Mouse (Mus musculus) urinary bladder, adult 18-20 months (tissue): ENCODE results near the gene Itga3.
A peak's percentile ranks its signal among the peaks of the same experiment; 100 is the strongest.

Experiments
- DNase-seq, 2 experiments: peaks; one replicate each; pipeline ENCODE4 v3.0.0; 2022; ENCODE audit warnings: low spot score in 2 of 2, mixed read lengths in 2 of 2

The Itga3 gene

GRCm38 (mm10) chr11:95096608-95097373, 20.2 kb upstream of the Itga3 start:
- DNase-seq, result no peak

- no peak for DNase-seq
Observed at GRCm38 (mm10) chr11:95095596-95095995, 19.0 kb upstream of the Itga3 start.

DNA sequence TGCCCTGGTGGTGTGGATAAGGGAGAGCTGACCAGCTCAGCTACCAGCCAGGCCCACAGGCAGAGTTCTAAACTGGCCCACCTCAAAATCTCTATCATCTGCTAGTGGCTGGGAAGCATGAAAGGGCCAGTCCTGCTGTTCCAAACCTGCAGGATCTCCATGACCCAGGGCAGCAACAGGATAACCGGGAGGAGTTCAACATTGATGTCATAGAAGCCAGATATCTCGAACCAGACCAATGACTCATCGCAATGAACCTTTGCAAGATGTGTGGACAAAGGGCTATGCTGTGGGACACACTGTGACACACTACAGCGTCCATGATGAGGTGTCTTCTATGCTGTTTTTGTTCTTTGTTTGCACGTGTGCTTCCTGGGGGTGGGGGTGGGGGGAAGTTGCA, 16.5 kb upstream of the Itga3 start:
- no peak for DNase-seq

DNA sequence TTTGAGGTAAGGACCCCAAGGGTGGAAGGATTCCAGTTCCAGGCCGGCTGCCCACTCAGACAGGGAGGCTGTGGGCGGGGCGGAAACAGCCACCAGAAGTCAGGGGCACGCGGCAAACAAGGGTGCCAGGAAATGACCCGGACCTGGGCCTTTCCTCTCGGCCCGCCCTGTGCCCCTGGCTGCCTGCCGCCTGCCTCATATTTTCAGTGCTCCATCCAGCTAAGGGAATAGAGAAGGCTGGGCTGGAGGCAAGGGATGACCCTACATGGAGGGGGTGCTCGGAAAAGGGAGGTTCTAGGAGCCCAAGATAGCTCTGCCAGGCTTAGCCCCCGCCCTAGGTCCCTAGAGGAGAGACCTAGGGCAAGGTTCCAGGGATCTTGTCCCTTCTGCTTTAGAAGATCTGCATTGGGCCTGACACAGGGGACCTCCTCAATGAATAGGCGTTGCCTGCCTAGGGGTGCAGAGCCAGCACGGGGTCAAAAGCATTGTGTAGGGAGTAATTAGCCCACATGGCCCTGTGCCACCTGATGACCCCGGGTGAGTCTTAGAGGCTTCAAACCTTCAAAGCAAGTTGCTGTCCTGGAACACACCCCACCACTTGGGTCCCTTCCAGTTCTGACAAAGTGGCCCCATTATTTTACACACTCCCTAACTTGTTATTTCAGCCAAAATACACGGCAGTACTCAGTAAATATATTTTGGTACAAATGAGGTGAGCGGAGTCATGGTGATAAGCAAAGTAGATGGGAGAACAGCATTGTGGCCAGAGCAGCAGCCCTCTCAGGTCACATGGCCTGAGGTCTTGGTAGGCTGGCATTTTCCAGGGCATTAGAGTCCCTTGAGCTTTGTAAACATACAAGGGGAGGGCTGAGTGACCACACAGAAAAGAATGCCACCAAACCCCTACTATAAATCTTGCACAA, 12.5 kb upstream of the Itga3 start:
- DNase-seq, result no peak

DNA sequence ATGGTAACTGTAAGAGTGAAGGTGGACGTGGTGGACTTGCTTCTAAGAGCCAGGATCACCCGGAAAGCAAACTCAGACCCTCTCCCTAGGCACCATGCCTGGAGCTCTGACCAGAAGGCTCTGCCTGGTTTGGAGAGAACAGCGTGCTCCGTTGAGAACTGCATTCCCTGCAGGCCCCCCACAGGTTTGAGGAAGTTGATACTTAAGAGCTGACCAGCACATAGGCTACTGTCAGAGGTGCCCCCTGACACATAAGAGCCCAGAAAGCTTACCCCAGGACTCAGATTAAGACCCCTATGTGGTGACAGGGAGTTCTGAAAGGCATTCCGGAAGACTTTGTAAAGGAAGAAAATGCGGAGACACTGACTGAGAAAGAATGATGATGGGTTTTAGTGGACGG, 11.7 kb upstream of the Itga3 start:
- DNase-seq, result no peak

DNA sequence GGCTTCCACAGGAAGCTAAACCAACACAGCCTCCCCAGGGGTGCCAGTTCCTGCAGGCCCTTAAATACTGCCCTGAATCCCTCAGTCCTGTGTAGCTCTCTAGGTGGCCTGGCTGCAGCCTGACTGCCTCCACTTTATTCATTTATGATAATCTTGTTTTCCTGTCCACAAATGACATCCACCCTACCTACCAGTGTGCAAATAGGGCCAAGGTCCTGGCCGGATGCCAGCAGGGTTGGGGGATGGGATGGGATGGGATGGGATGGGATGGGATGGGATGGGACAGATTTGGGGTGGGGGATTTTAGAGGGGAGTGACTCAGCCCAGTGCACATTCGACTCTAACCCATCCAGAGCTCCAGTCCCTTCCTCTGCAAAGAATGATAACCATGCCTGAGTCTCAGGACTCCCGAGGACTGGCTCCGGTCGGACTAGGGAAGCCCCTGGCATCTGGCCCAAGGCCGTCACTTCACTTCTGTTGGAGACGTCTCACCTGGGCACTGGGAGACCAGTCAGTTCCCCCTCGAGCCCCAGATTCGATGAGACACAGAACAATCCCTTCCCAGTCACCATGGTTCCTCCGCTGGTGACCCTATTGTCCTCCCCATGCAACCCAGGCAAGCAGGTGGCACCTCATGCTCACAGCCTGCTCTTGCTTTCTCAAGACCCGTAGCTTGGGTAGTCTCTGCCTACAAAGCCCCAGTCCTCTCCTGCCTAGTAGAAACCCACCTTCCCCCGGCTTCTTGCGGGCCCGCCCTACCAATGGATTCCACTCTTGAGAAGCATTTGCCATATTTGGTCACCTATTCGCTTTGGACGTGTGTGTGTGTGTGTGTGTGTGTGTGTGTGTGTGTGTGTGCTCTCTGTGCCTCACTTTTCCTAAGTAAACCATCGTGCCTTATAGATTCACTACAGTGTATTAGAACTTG, 11.0 kb upstream of the Itga3 start:
- DNase-seq, result no peak

- no peak for DNase-seq
Observed at GRCm38 (mm10) chr11:95086229-95086628, 9.6 kb upstream of the Itga3 start.

DNA sequence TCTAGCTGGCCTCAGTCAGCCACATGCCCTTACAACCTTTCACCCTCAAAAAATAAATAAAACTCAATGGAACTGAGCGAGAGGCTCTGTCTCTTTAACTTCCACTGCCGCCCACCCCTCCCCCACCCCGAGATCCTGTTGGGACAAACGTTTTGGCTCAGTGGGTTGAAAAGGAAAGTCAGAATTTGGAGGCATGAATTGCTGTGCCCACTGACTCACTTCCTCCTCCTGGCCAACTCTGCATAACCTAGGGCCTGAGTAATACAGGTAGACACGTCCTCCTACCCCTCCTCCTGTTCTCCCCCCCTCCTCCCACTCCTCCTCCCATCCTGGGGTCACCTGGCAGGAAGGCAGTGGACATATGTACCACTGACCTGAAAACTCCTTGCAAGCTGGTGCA, 9.1 kb upstream of the Itga3 start:
- DNase-seq, result no peak

DNA sequence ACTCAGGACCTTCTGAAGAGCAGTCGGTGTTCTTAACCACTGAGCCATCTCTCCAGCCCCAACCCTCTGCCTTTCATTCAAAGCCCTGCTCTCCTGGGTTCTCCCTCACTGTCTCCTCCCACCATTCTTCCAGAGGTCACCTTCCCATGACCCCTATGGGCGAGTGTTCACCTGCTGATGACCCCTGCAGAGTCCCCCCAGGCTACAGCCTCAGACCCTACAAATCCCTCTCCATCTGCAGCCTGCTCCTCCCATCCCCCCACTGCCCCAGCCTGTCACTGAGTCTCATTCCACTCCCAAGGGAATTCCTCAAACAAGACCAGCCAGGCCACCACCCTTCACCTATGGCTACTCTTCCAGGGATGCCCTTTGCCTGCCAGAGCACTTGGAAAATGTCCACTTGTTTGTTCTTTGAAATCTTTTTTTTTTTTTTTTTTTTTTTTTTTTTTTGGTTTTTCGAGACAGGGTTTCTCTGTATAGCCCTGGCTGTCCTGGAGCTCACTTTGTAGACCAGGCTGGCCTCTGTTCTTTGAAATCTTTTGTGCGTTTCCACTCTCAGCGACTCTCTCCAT, 8.3 kb upstream of the Itga3 start:
- DNase-seq, result no peak

GRCm38 (mm10) chr11:95084175-95084574, 7.6 kb upstream of the Itga3 start:
- no peak for DNase-seq

DNA sequence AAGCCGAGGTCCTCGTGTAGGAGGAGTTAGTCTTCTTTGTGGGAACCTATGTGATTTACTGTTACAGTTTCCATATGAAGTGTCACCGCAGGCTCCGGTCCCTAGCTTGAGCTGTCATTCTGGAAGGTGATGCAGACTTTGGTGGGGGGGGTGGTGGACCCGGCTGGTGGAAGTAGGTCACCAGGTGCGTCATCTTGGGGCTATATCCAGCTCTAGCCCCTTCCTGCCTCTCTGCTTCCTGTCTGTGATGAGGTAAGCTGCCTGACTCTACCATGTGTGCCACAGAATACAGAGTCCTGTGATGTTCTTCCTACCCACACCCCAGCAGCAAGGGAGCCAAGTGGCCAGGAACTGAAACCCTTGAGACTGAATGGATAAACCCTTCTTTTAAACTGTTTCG, 6.3 kb upstream of the Itga3 start:
- no peak for DNase-seq

GRCm38 (mm10) chr11:95080783-95081182, 4.2 kb upstream of the Itga3 start:
- DNase-seq, result no peak

DNA sequence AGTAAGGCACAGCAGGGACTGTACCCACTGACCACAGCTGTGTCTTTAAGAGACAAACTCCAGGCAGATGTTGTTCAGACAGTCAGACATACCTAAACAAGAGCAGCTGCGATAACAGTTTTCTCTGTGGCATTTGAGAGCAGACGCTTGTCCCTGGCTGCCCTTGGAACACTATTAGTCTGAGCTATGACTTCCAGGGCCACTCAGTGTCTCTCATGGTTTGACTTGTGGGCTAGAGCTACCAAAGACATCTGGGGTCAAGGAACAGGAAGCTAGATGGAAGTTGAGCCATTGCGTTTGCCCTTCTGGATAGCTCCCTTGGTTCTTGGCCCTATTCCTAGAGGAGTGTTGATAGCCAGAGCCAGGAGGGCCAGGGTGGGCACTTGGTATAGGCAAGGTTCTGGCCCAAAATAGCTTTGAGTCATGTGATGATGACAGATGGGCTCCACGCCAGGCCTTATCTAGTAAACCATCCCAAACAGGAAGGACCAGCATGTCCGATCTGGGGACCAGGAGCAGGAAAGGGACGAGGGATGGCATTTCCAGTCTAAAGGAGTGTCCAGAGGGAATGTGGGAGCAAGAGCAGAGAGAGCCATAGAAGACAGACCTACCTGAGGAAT, 2.8 kb upstream of the Itga3 start:
- no peak for DNase-seq

GRCm38 (mm10) chr11:95077956-95078355, 1.4 kb upstream of the Itga3 start:
- no peak for DNase-seq

DNA sequence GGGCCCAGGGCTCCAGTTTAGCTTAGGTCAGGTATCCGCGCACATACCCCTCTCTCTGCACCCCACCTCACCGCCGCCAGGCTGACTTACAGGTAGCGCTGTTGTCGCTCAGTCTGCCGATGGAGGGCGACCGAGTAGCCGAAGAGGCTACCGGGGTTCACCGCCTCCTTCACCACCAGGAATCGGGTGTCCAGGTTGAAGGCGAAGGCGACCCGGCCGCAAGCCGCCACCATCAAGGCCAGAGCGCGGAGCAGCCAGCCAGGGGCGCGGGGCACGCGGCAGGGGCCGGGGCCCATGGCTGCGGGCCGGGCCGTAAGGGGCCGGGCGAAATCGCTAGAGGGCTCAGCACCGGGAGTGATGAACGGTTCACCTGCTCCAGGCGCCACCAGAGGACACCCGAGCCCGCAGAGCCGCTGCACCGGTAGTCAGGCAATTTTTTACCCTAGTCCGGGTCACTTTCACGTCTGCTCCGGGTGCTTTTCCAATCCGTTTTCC, 513 bp downstream of the Itga3 start:
- DNase-seq, result peak in 1 of 2 experiments; percentile 77

DNA sequence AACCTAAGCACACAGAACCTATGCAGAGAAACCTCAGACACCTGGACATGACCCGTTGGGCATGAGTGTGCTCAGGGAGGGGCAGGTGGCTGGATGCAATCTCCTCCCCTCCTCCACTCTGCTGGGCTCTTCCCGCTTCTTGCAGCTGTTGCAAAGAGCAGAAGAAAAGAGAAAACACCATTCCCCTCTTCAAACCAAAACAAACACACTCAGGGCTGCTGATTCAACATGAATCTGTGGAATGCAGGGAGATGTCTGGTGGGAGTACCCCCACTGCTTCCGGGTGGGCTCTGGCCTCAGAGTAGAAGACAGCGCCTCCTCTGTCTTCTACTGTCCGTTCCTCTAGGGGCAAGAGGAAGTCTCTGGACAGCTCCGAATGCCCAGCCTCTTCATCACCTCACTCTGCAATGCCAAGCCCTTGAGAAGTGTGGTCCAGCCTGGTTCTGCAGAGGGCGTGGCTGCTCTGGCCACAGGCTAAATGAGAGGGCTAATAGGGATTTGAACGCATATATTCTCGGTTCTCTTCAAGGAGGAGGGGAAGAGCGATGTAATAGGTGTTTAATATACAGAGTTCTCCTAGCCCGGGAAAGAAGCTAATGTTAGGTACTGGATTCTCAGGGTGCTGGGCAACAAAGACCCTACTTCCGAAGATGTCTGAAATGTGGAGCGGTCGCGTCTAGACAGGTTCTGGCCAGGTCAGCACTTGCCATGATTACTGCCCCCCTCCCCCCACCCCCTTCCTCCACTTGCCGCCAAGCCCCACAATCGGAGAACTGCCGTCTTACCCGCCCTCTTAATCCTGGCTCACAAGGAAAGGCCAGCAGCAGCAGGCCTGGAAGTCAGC, 1.2 kb downstream of the Itga3 start:
- no peak for DNase-seq

- no peak for DNase-seq
Observed at GRCm38 (mm10) chr11:95074694-95075093, 1.9 kb downstream of the Itga3 start.

- no peak for DNase-seq
Observed at GRCm38 (mm10) chr11:95073835-95074234, 2.8 kb downstream of the Itga3 start.

DNA sequence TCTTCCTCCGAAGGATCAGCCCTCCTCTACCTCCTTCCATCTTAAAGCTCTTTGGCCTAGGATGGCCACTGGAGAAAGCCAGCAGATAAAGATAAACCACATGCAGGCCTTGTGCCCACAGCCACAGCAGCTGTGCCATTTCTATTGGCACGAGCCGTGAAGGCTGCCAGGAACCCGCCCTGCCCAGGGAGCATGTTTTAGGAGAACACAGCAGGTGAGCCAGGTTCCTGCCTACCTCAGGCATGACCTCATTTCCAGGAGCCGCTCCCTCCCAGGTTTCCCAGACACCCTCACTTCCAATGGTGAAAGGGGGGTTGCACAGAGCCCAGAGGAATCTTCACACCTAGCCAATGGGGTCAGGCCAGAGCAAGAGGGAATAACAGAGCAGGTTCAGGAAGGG, 3.8 kb downstream of the Itga3 start:
- DNase-seq, result no peak

GRCm38 (mm10) chr11:95072136-95072535, 4.5 kb downstream of the Itga3 start:
- no peak for DNase-seq
